Mouse (Mus musculus): ENCODE measurements around the gene Scyl3. TPM values are rescaled to one million over a fixed set of nuclear protein-coding genes. Genes with fewer than 3 reads are reported as not detected.

Gene Scyl3
- polyA plus RNA-seq, 1 experiment from 2014 or later, result 10.9 TPM

DNA sequence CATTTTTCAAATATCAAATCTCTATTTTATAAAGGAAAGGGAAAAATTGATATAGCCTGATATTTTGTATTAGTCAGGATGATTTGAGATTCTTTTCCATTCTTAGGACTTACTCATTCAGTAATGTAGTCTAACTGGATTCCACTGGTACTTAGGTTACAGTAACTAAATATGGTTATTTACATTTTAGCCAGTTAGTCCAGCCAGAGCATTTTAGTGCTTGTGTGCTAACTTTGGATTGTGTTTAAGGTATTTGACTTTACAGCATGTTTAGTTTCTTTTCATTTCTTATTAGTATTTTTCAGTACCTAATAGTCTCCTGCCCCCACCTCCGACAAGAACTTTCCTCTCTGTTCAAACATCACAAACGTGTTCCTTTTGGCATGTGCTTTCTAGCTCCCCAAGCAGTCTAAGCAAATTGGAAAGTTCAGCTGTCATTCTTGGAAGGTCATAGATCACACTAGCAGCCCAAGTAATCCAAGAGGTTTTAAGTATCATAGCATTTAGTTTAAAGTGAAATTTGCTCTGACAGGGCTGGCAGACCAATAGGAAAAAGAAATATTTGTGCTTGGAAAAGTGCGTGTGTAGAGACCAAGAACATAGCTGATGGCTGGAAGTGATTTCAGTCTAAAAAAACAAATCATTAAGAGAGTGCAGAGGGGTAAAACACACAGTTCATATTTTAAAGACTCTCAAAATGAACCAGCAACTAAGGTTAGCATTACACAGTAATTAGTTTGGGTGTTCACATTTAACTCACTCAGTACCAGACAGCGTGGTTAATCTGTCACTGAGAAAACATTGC lies 21.7 kb upstream of the Scyl3 start:
- Histone ChIP-seq H3K4me2 (ENCODE audit: low read length) (no peak overlapping the region), H3K4me1 (ENCODE audit: control insufficient read depth in 2 of 2, insufficient read depth in 2 of 2, low read length in 2 of 2) (no peaks in the 10 kb centered on the region), H3K36me3 (ENCODE audit: control insufficient read depth, insufficient read depth, low read length) (no peaks in the 10 kb centered on the region), H3K9ac (ENCODE audit: low read length) (no peak overlapping the region), H3K4me3 (ENCODE audit: control insufficient read depth in 1 of 2, insufficient read depth in 1 of 2, low read depth in 1 of 2, low read length in 2 of 2) (no peak overlapping the region), H3K9me3 (ENCODE audit: control insufficient read depth, low read length) (no peaks in the 10 kb centered on the region), H3K27me3 (ENCODE audit: control insufficient read depth, insufficient read depth, low read length) (no peaks in the 10 kb centered on the region), H3K27ac (replicated peaks in 1 of 2; ENCODE audit: control insufficient read depth in 1 of 2, insufficient read depth in 1 of 2, low read depth in 2 of 2, low read length in 2 of 2) (no peak overlapping the region)
- ATAC-seq (ENCODE audit: insufficient number of reproducible peaks, insufficient read depth, low FRiP score, low read depth), result no peak
- WGBS, result 67% methylated on average over 4 of the region's 4 CpGs

DNA sequence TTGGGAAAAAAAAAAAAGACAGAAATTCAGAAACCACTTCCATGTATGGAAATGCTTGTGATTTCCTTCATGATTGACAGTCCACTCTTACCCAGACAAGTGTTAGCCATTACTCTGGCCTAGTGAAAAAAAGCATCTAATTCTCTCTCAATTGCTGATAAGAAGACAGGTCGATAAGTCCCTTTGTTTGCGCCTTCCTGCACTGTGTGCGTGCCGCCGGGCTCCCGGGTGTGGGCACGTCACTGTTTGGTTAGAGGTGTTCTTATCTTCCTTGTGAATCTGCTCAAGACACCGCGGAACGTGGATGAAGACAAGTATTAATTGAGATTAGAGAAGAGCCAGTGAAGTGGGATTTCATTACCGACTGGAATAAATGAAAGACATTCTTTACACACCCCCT lies 20.5 kb upstream of the Scyl3 start:
- no peak overlapping the region for H3K27ac ChIP-seq (replicated peaks in 1 of 2; ENCODE audit: control insufficient read depth in 1 of 2, insufficient read depth in 1 of 2, low read depth in 2 of 2, low read length in 2 of 2)
- no peak overlapping the region for H3K4me3 ChIP-seq (ENCODE audit: control insufficient read depth in 1 of 2, insufficient read depth in 1 of 2, low read depth in 1 of 2, low read length in 2 of 2)
- no peaks in the 10 kb centered on the region for H3K4me1 ChIP-seq (ENCODE audit: control insufficient read depth in 2 of 2, insufficient read depth in 2 of 2, low read length in 2 of 2)
- no peak overlapping the region for H3K9ac ChIP-seq (ENCODE audit: low read length)
- H3K9me3 ChIP-seq (ENCODE audit: control insufficient read depth, low read length), result no peaks in the 10 kb centered on the region
- no peaks in the 10 kb centered on the region for H3K36me3 ChIP-seq (ENCODE audit: control insufficient read depth, insufficient read depth, low read length)
- H3K27me3 ChIP-seq (ENCODE audit: control insufficient read depth, insufficient read depth, low read length), result no peaks in the 10 kb centered on the region
- WGBS, result 17% methylated on average over 11 of the region's 11 CpGs
- no peak overlapping the region for H3K4me2 ChIP-seq (ENCODE audit: low read length)
- ATAC-seq (ENCODE audit: insufficient number of reproducible peaks, insufficient read depth, low FRiP score, low read depth), result no peak

DNA sequence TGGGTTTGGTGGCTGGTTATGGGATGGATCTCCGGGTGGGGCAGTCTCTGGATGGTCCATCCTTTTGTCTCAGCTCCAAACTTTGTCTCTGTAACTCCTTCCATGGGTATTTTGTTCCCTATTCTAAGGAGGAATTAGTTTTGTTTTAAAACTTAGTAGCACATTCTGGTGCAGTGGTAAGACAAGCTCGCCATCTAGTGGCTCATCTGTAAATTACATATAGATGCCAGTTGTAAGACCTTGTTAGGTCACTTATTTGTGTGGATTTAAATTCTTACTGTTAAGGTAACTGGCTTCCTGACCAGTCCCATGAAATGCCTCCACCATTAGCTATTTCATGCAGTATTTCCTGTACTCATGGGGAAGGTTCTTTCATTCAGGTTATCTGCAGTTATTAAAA lies 18.6 kb upstream of the Scyl3 start:
- no peak for ATAC-seq (ENCODE audit: insufficient number of reproducible peaks, insufficient read depth, low FRiP score, low read depth)
- no peak overlapping the region for H3K9ac ChIP-seq (ENCODE audit: low read length)
- 5% methylated on average over 2 of the region's 2 CpGs for WGBS

DNA sequence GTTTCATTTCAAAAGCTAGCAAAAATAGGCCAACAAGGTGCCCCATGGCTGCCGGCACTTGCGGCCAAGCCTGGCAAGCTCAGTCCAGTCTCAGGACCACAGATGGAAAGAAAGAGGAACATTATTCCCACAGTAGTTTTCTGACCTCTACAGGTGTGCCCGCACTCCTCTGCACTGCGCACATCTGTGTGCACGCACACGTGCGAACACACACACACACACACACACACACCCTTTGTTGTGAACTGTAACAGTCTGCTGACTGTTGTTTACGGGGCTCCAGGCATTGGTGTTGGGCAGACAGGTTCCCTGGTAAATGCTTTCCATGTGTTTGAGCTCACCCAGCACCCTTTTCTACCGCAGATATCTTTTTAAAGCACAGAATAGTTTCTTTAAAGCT lies 18.1 kb upstream of the Scyl3 start:
- no peak overlapping the region for H3K4me3 ChIP-seq (ENCODE audit: control insufficient read depth in 1 of 2, insufficient read depth in 1 of 2, low read depth in 1 of 2, low read length in 2 of 2)
- H3K4me1 ChIP-seq (ENCODE audit: control insufficient read depth in 2 of 2, insufficient read depth in 2 of 2, low read length in 2 of 2), result no peaks in the 10 kb centered on the region
- no peaks in the 10 kb centered on the region for H3K9me3 ChIP-seq (ENCODE audit: control insufficient read depth, low read length)
- no peak overlapping the region for H3K9ac ChIP-seq (ENCODE audit: low read length)
- H3K36me3 ChIP-seq (ENCODE audit: control insufficient read depth, insufficient read depth, low read length), result no peaks in the 10 kb centered on the region
- WGBS, result 85% methylated on average over 9 of the region's 9 CpGs
- no peak for ATAC-seq (ENCODE audit: insufficient number of reproducible peaks, insufficient read depth, low FRiP score, low read depth)
- H3K27me3 ChIP-seq (ENCODE audit: control insufficient read depth, insufficient read depth, low read length), result no peaks in the 10 kb centered on the region
- no peak overlapping the region for H3K27ac ChIP-seq (replicated peaks in 1 of 2; ENCODE audit: control insufficient read depth in 1 of 2, insufficient read depth in 1 of 2, low read depth in 2 of 2, low read length in 2 of 2)
- H3K4me2 ChIP-seq (ENCODE audit: low read length), result no peak overlapping the region

More for the DNA sequence above, 18.6 kb upstream of the Scyl3 start:
- no peak overlapping the region for H3K4me2 ChIP-seq (ENCODE audit: low read length)
- H3K9me3 ChIP-seq (ENCODE audit: control insufficient read depth, low read length), result no peaks in the 10 kb centered on the region
- no peaks in the 10 kb centered on the region for H3K4me1 ChIP-seq (ENCODE audit: control insufficient read depth in 2 of 2, insufficient read depth in 2 of 2, low read length in 2 of 2)
- H3K27ac ChIP-seq (replicated peaks in 1 of 2; ENCODE audit: control insufficient read depth in 1 of 2, insufficient read depth in 1 of 2, low read depth in 2 of 2, low read length in 2 of 2), result no peak overlapping the region
- no peaks in the 10 kb centered on the region for H3K36me3 ChIP-seq (ENCODE audit: control insufficient read depth, insufficient read depth, low read length)
- no peak overlapping the region for H3K4me3 ChIP-seq (ENCODE audit: control insufficient read depth in 1 of 2, insufficient read depth in 1 of 2, low read depth in 1 of 2, low read length in 2 of 2)
- H3K27me3 ChIP-seq (ENCODE audit: control insufficient read depth, insufficient read depth, low read length), result no peaks in the 10 kb centered on the region

DNA sequence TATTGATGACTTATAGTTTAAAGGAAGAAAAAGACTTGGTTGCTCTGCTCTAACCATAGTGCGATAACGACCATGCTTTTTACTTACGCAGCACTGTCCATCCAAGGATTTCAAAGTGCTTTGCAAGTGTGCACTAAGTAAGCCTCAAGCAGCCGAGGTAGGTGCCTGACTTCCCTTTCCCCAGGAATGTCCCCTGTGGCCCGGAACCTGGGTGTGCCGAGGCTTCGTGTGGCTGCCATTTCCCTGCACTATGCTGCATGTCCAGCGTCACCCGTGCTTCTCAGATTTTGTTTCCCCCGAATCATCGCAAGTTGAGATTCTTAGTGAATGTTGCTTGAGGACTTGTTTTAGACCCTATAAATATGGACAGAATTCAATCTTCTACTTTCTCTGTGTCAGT lies 16.9 kb upstream of the Scyl3 start:
- Histone ChIP-seq H3K27ac (replicated peaks in 1 of 2; ENCODE audit: control insufficient read depth in 1 of 2, insufficient read depth in 1 of 2, low read depth in 2 of 2, low read length in 2 of 2) (no peak overlapping the region), H3K36me3 (ENCODE audit: control insufficient read depth, insufficient read depth, low read length) (peaks cover 4% of the 10 kb centered on the region; the same call in 1 of the 2 replicates), H3K4me1 (ENCODE audit: control insufficient read depth in 2 of 2, insufficient read depth in 2 of 2, low read length in 2 of 2) (no peaks in the 10 kb centered on the region), H3K9ac (ENCODE audit: low read length) (no peak overlapping the region), H3K27me3 (ENCODE audit: control insufficient read depth, insufficient read depth, low read length) (no peaks in the 10 kb centered on the region), H3K4me2 (ENCODE audit: low read length) (no peak overlapping the region), H3K4me3 (ENCODE audit: control insufficient read depth in 1 of 2, insufficient read depth in 1 of 2, low read depth in 1 of 2, low read length in 2 of 2) (no peak overlapping the region), H3K9me3 (ENCODE audit: control insufficient read depth, low read length) (no peaks in the 10 kb centered on the region)
- 86% methylated on average over 11 of the region's 11 CpGs for WGBS
- ATAC-seq (ENCODE audit: insufficient number of reproducible peaks, insufficient read depth, low FRiP score, low read depth), result no peak

DNA sequence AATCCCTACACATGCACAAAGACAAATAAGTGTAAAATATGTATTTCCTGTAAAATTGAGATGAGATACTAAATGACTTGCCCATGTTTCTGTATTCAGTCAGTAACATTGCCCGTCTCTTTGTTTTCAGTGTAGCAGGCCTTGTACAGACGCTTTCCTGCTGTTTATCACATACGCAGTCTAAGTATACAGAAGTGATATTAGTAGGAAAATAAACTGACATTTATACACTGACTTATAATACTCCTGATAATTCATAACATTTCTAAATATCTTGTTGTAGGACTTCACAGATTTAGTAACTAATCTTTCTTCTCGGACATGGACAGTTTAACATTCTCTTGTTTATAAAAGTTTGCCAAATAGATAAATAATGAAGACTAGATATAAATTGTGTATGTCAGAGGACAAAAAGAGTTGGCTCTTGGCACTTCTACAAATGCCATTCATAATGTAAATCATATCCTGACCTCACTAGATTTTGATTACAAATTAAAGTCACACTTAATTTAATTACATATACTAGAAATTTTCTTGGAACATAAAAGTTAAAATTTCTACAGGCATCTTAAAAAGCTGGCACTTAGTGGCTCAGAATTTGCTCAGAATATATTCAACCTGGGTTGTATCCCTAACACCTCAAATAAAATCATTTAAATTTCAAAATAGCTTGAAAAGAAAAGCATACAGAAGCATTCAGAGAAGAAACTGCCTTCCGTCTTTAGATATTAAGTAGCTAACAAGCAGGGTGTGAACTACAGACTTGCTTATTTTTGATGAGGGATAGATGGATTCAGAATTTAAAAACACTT lies 11.3 kb upstream of the Scyl3 start:
- ATAC-seq (ENCODE audit: insufficient number of reproducible peaks, insufficient read depth, low FRiP score, low read depth), result no peak
- Histone ChIP-seq H3K4me1 (ENCODE audit: control insufficient read depth in 2 of 2, insufficient read depth in 2 of 2, low read length in 2 of 2) (no peaks in the 10 kb centered on the region), H3K9me3 (ENCODE audit: control insufficient read depth, low read length) (0 out of 2 replicates have a peak, but pooled peaks cover 5% of the 10 kb centered on the region), H3K9ac (ENCODE audit: low read length) (no peak overlapping the region), H3K27ac (replicated peaks in 1 of 2; ENCODE audit: control insufficient read depth in 1 of 2, insufficient read depth in 1 of 2, low read depth in 2 of 2, low read length in 2 of 2) (no peak overlapping the region), H3K4me2 (ENCODE audit: low read length) (no peak overlapping the region), H3K27me3 (ENCODE audit: control insufficient read depth, insufficient read depth, low read length) (no peaks in the 10 kb centered on the region), H3K36me3 (ENCODE audit: control insufficient read depth, insufficient read depth, low read length) (peaks cover 7% of the 10 kb centered on the region; the same call in 1 of the 2 replicates), H3K4me3 (ENCODE audit: control insufficient read depth in 1 of 2, insufficient read depth in 1 of 2, low read depth in 1 of 2, low read length in 2 of 2) (no peak overlapping the region)
- WGBS, result 90% methylated on average over 5 of the region's 5 CpGs

DNA sequence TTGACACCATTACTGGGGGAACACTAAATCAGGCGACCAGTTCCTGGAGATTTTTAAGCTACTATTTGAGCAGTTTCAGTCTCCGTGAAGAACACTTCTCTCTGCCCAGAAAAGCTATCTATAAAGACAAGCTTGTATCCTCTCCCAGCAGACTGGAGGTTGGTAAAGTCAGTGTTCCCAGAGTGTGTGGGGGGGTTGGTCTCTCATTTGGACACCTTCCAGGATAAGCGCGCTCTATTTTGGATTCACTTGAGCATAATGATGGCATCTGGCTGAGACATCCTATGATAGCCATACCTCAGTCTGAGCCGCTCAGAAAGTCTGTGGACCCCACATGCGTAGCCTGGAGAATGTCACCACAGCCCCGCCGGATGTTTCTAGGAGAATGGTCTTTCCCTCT lies 4.8 kb upstream of the Scyl3 start:
- no peak overlapping the region for H3K4me2 ChIP-seq (ENCODE audit: low read length)
- ATAC-seq (ENCODE audit: insufficient number of reproducible peaks, insufficient read depth, low FRiP score, low read depth), result no peak
- no peak overlapping the region for H3K4me3 ChIP-seq (ENCODE audit: control insufficient read depth in 1 of 2, insufficient read depth in 1 of 2, low read depth in 1 of 2, low read length in 2 of 2)
- no peaks in the 10 kb centered on the region for H3K36me3 ChIP-seq (ENCODE audit: control insufficient read depth, insufficient read depth, low read length)
- H3K27me3 ChIP-seq (ENCODE audit: control insufficient read depth, insufficient read depth, low read length), result no peaks in the 10 kb centered on the region
- WGBS, result 71% methylated on average over 8 of the region's 8 CpGs
- no peak overlapping the region for H3K27ac ChIP-seq (replicated peaks in 1 of 2; ENCODE audit: control insufficient read depth in 1 of 2, insufficient read depth in 1 of 2, low read depth in 2 of 2, low read length in 2 of 2)
- no peak overlapping the region for H3K9ac ChIP-seq (ENCODE audit: low read length)
- H3K4me1 ChIP-seq (ENCODE audit: control insufficient read depth in 2 of 2, insufficient read depth in 2 of 2, low read length in 2 of 2), result peaks cover 0 to 1% of the 10 kb centered on the region in 2 experiments; a peak in 1 of 4 replicates
- no peaks in the 10 kb centered on the region for H3K9me3 ChIP-seq (ENCODE audit: control insufficient read depth, low read length)

Data from heart, embryonic 14.5 days (tissue).